Mouse (Mus musculus) common myeloid progenitor, adult 5-6 weeks (primary cell): ENCODE measurements around the gene Slc13a2. TPM values are rescaled to one million over a fixed set of nuclear protein-coding genes. Genes with fewer than 3 reads are reported as not detected.

ENCODE experiments used
- ATAC-seq: replicated peaks from 2 replicates; pipeline ENCODE4 v1.8.0; 2016; ENCODE audit warnings: low read depth, mild to moderate bottlenecking, moderate TSS enrichment, inconsistent platforms; ENCODE audit not compliant: poor library complexity, severe bottlenecking
- total RNA-seq: library from RNA; stranded (forward); fragments of 200-1000, 187-1606 nt; gene quantifications from 2 replicates; pipeline ENCODE4 v1.2.3, GENCODE M21; 2017

Gene Slc13a2
- total RNA-seq, 1 experiment from 2014 or later, result not detected

GRCm38 (mm10) chr11:78437182-78437581 is 15.2 kb upstream of the Slc13a2 start:
- ATAC-seq, result no peak

DNA sequence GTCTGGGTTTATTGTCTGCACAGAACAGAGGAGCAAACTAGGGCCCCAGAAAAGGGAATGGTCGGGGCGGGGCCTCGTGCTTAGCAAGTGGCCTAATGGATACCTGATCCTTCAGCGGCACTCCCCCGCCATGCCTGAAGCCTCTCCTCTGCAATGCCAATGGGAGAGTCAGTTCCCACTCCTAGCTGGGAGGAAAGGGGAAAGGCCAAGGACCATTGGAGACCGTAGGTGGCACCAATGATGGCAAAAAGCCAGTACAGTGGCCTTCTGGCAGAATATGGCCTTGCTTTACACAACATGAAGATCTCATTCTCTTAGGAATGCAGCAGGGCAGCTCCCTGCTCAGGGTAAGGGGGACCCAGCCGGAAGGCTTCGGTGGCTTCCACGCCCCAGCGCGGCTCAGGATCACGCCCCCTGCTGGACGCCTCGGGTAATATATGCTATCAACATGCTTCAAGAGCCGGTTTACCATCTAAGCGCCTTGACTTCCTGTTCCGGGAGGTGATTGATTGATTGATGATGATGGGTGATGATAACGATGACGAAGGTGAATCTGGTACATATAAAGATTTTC is 13.8 kb upstream of the Slc13a2 start:
- ATAC-seq, result peak; percentile 84

GRCm38 (mm10) chr11:78434052-78434451 is 12.0 kb upstream of the Slc13a2 start:
- ATAC-seq, result no peak

DNA sequence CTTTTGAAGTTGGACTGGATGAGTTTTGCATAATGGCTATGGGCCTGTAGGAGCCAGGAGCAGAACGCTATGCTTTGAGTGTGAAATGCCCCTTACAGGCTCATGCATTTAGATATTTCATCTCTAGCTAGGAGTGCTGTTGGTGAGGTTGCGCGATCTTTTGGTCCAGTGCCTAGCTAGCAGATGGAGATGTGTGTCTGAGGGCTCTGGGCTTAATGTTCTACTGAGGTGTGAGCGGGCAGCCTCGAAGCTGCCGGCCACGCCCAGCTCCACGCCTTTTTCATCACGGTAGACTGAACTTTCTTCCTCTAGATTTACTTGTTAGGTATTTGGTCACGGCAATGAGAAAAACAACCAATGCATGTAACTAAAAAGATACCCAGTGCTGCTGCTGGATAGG is 9.2 kb upstream of the Slc13a2 start:
- ATAC-seq, result no peak

DNA sequence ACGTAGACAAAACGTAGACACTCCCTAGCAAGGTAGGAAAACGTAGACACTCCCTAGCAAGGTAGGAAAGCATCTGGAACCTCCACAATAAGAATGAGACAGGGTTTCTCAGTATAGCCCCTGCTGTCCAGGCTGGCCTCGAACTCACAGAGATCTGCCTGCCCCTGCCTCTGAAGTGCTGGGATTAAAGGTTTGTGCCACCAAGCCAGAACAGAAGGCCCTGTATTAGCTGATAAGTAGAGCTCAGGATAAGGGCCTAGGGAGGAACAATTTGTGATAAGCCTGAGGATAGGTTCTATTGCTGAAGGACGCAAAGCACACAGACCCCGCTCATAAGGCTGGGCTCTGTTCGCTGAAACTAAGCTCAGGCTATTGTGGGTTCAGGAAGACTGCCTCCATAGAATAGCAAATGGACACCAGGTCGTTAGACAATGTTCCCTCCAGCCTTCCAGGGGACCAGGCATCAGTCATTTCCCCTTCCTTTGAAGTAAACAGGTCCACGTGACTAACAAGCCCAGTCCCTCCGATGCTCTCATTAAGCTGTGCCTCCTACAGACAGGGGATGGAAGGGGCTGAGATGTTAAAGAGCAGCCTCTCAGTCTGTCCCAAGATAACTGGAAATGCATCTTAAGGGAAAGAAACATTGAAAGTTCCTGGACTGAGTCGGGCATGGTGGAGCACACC is 8.3 kb upstream of the Slc13a2 start:
- no peak for ATAC-seq

DNA sequence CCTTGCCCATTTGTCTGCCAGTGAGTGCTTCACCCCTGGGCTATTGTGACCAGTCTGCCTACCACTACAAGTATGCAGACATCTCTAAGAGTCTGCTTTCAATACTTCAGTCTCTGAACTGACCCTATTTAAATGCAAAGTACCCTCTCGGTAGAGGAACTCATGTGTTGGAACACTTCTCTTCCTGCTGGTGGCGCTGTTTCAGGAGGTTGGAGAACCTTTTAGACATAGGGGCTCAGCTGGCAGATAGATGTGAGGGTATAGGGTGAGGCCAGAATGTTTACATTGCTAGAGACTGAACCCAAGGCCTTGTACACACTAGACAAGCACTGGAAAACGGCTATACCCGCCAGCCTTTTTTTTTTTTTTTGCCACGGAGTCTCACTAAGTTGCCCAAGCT is 6.3 kb upstream of the Slc13a2 start:
- no peak for ATAC-seq

DNA sequence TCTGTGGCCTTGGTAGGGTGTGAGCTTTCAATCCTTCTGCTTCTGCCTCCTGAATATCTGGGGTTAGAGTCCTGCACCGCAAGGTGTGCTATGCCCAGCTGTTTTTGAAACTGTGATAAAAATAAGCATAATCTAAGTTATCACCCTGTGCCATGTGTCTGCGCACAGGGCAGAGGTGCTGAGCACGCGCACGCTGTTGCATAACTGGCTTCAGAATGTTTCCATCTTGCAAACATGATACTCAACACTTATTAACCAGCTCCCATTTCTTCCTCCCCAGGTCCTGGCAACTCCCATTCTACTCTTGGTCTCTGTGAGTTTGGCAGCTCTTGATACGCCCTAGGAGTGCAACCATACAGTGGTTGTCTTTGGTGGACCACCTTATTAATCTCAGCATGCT is 5.6 kb upstream of the Slc13a2 start:
- no peak for ATAC-seq

GRCm38 (mm10) chr11:78425572-78425971 is 3.6 kb upstream of the Slc13a2 start:
- ATAC-seq, result no peak

DNA sequence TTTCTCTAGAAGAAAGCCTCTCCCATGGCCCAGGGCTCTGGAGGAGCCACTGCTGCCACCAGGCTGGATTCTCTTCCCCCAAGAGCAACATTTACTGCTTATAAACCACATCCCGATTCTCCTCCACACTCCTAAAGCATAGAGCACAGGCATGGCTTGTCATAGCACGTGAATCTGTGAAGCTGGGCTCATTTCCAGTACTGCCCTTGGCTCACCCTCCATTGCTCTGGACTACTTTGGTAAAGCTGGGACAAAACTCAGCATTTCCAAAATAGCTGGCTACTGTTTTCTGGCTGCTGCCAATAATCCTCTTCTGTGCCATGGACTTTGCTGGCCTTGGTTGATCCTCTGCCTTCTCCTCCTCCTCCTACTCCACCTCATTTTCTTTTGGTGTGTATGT is 2.3 kb upstream of the Slc13a2 start:
- ATAC-seq, result no peak

GRCm38 (mm10) chr11:78421201-78422009 is 612 bp downstream of the Slc13a2 start:
- ATAC-seq, result peak; percentile 88

DNA sequence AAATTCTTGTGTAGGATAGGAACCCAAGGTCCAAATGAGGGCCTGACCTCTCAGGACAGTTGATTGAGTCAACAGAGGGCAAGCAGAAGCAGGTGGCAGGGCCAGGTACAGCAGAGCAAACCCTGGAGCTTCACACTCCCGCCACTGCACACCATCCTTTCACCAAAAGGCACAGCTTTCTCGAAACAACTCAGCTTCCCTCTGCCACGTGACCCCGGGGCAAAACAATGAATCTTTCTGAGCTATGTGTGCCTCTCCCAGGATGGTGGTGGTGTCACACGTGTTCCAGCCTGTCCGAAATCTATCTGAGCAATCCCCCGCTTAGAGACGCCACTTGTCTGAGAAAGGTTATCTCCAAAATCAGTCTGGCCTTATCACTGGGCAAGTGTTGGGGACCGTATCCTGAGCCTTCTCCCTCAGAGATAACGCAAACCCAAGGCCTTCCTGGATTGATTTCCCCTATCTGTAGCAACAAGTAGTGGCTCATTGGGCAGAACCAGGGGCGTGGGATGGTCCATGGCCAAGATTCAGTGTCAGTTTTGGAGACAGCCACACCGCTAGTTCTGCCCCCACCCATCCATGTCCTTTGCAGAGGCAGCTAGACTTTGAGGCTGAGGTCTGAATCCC is 1.6 kb downstream of the Slc13a2 start:
- peak; percentile 19 for ATAC-seq

DNA sequence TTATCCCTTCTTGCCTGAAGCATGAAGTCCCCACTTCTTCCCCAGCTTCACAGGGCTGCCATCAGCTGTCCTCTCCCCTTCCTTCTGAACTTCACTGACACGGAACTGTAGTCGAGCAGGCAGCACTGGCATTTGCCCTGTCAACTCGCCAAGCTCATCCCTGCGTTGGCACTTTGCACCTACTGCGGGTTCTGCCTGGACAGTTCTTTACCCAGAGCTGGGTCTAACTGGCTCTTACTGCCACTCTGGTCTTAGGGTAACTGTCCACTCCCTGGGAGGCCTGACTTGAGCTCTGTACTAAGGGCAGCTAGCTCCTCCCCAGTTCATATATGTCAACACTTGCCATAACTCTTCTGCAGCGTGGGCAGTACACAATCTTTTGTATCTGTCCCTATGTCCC is 5.2 kb downstream of the Slc13a2 start:
- no peak for ATAC-seq

GRCm38 (mm10) chr11:78412861-78413260 is 9.2 kb downstream of the Slc13a2 start:
- no peak for ATAC-seq

DNA sequence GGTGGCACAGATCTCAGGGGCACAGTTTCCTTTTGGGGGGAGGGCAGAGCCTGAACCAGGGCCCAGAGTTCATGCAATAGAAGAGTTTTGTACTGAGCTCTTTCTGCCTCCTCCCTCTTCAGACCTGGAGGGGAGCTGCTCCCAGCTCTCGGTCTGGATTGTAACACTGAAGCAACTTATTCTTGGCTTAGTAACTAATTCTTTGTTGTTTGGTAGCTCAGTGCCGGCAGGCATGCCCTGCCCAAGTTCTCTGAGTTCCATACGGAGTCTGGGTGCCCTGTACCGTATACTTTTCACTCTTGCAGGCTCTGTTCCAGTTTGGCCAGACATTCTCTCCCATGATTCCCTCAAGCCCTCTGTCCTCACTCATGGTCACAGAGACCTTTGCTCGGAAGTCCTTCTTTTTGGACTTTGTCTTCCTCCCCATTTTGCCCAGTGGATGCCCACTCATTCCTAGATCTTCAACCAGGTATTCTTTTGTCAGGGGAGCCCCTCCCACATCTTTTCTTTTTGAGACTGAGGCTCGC is 9.6 kb downstream of the Slc13a2 start:
- ATAC-seq, result no peak

DNA sequence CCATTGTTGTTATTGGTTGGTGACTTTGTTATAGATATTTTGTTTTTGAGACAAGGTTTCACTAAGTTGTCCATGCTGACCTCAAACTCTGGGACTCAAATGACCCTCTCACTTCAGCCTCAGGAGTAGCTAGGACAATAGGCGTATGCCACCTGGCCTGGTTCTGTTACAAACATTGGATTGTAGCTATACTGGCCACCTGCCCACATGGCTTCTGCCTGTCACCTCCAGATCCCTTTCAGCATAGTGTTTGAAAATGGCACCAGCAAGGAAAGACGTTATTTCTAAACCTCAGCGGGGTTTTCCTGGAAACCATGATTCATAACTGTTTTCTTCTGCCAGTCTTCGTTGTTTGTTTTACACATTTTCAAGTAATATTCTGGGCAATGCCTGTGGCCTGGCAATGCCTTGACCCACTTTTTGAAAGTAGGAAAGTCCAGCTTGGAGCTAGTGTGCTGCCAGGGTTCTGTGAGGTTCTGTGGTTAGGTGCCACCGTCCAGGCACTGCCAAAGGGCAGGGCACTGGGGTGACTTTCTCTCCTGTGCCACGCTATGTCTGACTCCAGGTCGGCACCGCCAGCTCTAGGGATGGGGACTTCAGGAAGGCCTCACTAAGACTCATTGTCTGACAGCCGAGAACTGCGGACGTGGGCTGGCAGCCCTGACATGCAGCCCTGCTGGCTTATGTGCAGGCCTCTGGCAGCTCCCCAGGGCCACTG is 10.3 kb downstream of the Slc13a2 start:
- 0 out of 2 replicates have a peak, but pooled peaks have one; percentile 18 for ATAC-seq

DNA sequence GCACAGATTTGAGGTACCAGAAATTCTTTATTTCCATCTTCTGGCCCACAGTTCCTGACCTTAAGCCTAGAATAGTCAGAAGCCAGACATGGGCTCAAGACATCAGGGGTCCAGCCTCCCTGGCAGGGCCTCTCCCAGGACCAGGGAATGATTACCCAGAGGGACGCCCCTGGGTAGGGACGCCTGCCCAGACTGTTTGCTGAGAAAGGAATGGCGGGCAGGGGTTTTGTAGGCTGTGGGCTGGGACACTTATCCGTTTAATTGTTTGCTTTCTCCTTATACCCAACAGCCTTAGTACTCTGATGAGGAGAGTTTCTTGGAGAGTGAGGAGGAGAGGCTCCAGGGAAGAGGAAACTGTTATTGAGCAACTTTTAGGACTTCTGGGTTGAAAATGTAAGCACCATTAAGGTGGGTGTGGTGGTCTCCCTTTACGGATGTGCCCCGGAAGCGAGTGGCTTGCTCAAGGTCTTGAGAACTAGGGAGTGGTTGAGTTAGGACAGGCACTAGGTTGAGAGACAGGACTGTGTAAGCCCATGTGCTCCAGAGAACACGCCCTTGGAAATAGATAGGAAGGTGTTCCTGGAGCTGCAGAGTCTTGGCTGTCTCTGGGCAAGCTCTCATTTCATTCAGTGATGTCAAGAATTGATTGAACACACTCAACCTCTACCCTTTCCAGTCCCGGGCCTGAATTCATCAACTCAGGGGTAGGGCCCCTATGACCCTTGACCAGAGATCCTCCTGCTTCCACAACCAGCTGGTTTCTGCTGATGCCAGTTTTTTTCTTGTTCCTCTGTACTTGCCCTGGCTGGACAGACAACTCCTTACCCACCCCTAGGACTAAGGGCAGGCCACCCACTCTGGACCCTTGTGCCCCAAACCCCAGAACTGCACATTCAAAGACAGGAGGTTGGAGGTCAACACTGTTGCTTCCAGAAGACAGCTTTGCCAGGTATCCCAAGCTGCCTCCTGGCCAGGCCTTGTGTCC is 13.5 kb downstream of the Slc13a2 start:
- ATAC-seq, result no peak

DNA sequence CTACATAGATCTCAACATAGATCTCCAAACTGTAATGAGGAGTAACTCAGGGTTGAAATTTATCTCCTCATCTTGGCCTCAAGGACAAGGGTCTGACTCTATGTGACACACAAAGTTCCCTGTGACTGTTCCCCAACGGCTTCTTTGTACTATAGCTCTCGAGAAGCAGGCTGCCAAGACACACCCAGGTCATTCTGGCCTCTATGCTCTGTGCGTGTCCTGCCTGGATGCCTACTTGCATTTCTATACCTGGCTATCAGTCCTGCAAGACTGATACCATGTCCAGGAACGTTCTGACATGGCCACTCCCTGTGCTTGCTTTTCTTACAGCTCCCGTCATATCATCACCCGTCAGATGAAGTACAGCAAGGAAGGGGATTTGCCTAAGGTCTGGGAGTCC is 20.0 kb downstream of the Slc13a2 start:
- ATAC-seq, result no peak

DNA sequence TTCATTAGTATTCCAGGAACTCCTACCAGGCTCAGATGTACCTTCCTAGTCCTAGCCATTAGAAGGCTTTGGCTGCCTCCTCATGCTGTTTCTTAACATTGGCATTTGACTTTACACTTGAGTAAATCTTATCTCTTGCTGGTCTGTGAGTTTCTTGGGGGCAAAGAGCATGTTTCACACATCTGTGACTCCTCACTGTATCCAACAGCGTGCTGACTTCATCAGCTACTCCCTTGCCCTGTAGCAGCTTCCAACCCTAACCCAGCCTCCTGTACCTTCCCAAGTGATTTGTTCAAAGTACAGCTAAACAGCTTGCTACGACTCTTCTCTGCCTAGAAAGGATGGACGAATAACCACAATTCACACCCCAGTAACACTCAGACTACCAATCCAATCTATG is 20.5 kb downstream of the Slc13a2 start:
- no peak for ATAC-seq

- peak; percentile 40; the same call in 1 of the 2 replicates for ATAC-seq
Observed at GRCm38 (mm10) chr11:78400936-78401335, 21.1 kb downstream of the Slc13a2 start.
